Mouse (Mus musculus): Measurements from ENCODE around the gene Etnk1.

GRCm38 (mm10) chr6:143167981-143168674 is 1.1 kb downstream of the Etnk1 start:
- TF ChIP-seq POLR2A (IDR thresholded peaks at IDR 0.05; ENCODE audit: low read depth, low read length) (no peak), CTCF (IDR thresholded peaks at IDR 0.05; ENCODE audit: borderline replicate concordance, insufficient read depth, low read length) (no peak)
